Mouse (Mus musculus) stomach, postnatal 0 days (tissue): ENCODE measurements at regions not wholly inside any gene's neighbourhood (a gene's known extent, or its start where the extent isn't known, plus 50 kb on each side); places are given as distances from the start of the nearest gene placed in this dataset.

ENCODE experiments used
- CTCF ChIP-seq: IDR thresholded peaks from 2 replicates; pipeline ENCODE4 v1.5.1; 2016; ENCODE audit warnings: antibody characterized with exemption, low read depth, mild to moderate bottlenecking, moderate library complexity
- EP300 ChIP-seq: optimal IDR thresholded peaks from 2 replicates; pipeline ENCODE3; 2016; ENCODE audit warnings: antibody characterized with exemption

- no peak for TF ChIP-seq CTCF
- no peak for TF ChIP-seq EP300
These were observed 104.3 kb upstream of the Klf13 start for GRCm38 (mm10) chr7:64042978-64043377.
